Mouse (Mus musculus) myocyte (in vitro differentiated cells): Measurements from ENCODE around the gene Mvk. TPM values are rescaled to one million over a fixed set of nuclear protein-coding genes. Genes with fewer than 3 reads are reported as not detected.
A peak's percentile ranks its signal among the peaks of the same experiment; 100 is the strongest.

Experiments used
- H3K27me3 ChIP-seq: one replicate; pipeline ENCODE4 v1.6.1; 2011; ENCODE audit not compliant: control insufficient read depth, insufficient read depth, insufficient read length
- H3K36me3 ChIP-seq: one replicate; pipeline ENCODE4 v1.6.1; 2011; ENCODE audit not compliant: control insufficient read depth, insufficient read depth
- H3K4me2 ChIP-seq: one replicate; pipeline ENCODE4 v1.6.1; 2011; ENCODE audit warnings: low read depth, control low read depth
- H3K4me3 ChIP-seq: one replicate; pipeline ENCODE4 v1.5.1; 2011; ENCODE audit warnings: mild to moderate bottlenecking, control low read depth, moderate library complexity
- H3K79me2 ChIP-seq: one replicate; pipeline ENCODE4 v1.6.1; 2011; ENCODE audit not compliant: control insufficient read depth, insufficient read depth
- H3ac ChIP-seq: one replicate; pipeline ENCODE4 v1.6.1; 2011; ENCODE audit not compliant: control insufficient read depth, insufficient read length
- CEBPB ChIP-seq: IDR thresholded peaks from 2 replicates; pipeline ENCODE4 v1.6.1; 2011; ENCODE audit warnings: mild to moderate bottlenecking, moderate library complexity; ENCODE audit not compliant: poor library complexity, insufficient read depth, severe bottlenecking
- E2F4 ChIP-seq: IDR thresholded peaks from one replicate; pipeline ENCODE4 v1.6.1; 2011; ENCODE audit warnings: mild to moderate bottlenecking, control low read depth, moderate library complexity; ENCODE audit not compliant: insufficient read depth
- MAX ChIP-seq: IDR thresholded peaks from one replicate; pipeline ENCODE4 v1.6.1; 2011; ENCODE audit warnings: low read depth, mild to moderate bottlenecking, control low read depth
- MYOD1 ChIP-seq, 3 experiments: IDR thresholded peaks; one replicate each; pipeline ENCODE4 v1.6.1; 2011; ENCODE audit warnings: control low read depth in 2 of 3, low read depth in 2 of 3, mild to moderate bottlenecking in 2 of 3, moderate library complexity in 1 of 3; ENCODE audit not compliant: insufficient read length in 2 of 3, control insufficient read depth in 1 of 3
- MYOG ChIP-seq, 3 experiments: IDR thresholded peaks; one replicate each; pipeline ENCODE4 v1.6.1; 2011; ENCODE audit warnings: control low read depth in 2 of 3, low read depth in 2 of 3, mild to moderate bottlenecking in 2 of 3; ENCODE audit not compliant: insufficient read length in 2 of 3, control insufficient read depth in 1 of 3, insufficient read depth in 1 of 3
- POLR2A ChIP-seq: IDR thresholded peaks from one replicate; pipeline ENCODE4 v1.6.1; 2011; ENCODE audit warnings: low read depth, mild to moderate bottlenecking, control low read depth, moderate library complexity; ENCODE audit not compliant: insufficient read length
- POLR2AphosphoS2 ChIP-seq: IDR thresholded peaks from one replicate; pipeline ENCODE4 v1.6.1; 2011; ENCODE audit warnings: low read depth, control low read depth; ENCODE audit not compliant: insufficient read length
- REST ChIP-seq: IDR thresholded peaks from one replicate; pipeline ENCODE4 v1.6.1; 2011; ENCODE audit warnings: mild to moderate bottlenecking, control low read depth, moderate library complexity; ENCODE audit not compliant: insufficient read depth, insufficient read length
- SRF ChIP-seq: IDR thresholded peaks from one replicate; pipeline ENCODE4 v1.6.1; 2011; ENCODE audit warnings: low read depth; ENCODE audit not compliant: control insufficient read depth, insufficient read length
- TCF12 ChIP-seq: IDR thresholded peaks from one replicate; pipeline ENCODE4 v1.6.1; 2011; ENCODE audit warnings: mild to moderate bottlenecking, control low read depth; ENCODE audit not compliant: poor library complexity, insufficient read depth, severe bottlenecking
- TCF3 ChIP-seq: IDR thresholded peaks from one replicate; pipeline ENCODE4 v1.6.1; 2011; ENCODE audit warnings: low read depth, control low read depth; ENCODE audit not compliant: insufficient read length
- USF1 ChIP-seq: IDR thresholded peaks from one replicate; pipeline ENCODE4 v1.6.1; 2011; ENCODE audit warnings: low read depth, mild to moderate bottlenecking, control low read depth, moderate library complexity
- polyA plus RNA-seq: library from polyadenylated mRNA; unstranded; fragments of >200 nt; fragmentation: generic; extraction: Trizol; gene quantifications from one replicate; pipeline ENCODE4 v1.2.1, GENCODE M21; 2012; ENCODE audit warnings: missing spikeins

Mvk gene
- polyA plus RNA-seq, 1 experiment = 56.6 TPM

GRCm38 (mm10) chr5:114410429-114410828, 33.6 kb upstream of the Mvk start:
- peaks cover 19% of the 10 kb centered on the region for H3K36me3 ChIP-seq
- H3ac ChIP-seq = no peak overlapping the region
- TF ChIP-seq TCF3 = no peak
- TF ChIP-seq MYOD1 (IDR thresholded peaks at IDR 0.05; ENCODE audit: control insufficient read depth in 1 of 3, insufficient read length in 2 of 3, low read depth in 2 of 3) = peak in 2 of 3 experiments; percentile 42 to 62
- TF ChIP-seq MYOG (IDR thresholded peaks at IDR 0.05; ENCODE audit: control insufficient read depth in 1 of 3, insufficient read depth in 1 of 3, insufficient read length in 2 of 3, low read depth in 2 of 3) = peak in 2 of 3 experiments; percentile 53 to 71
- no peak for TF ChIP-seq E2F4
- no peak overlapping the region for H3K4me3 ChIP-seq
- no peaks in the 10 kb centered on the region for H3K27me3 ChIP-seq
- H3K79me2 ChIP-seq = no peaks in the 10 kb centered on the region
- H3K4me2 ChIP-seq = no peak overlapping the region

GRCm38 (mm10) chr5:114412361-114412998, 31.6 kb upstream of the Mvk start:
- H3K27me3 ChIP-seq = no peaks in the 10 kb centered on the region
- H3K4me3 ChIP-seq = no peak overlapping the region
- peaks cover 17% of the 10 kb centered on the region for H3K36me3 ChIP-seq
- H3ac ChIP-seq = no peak overlapping the region
- no peak overlapping the region for H3K4me2 ChIP-seq
- TF ChIP-seq E2F4 (no peak), MYOG (IDR thresholded peaks at IDR 0.05; ENCODE audit: control insufficient read depth in 1 of 3, insufficient read depth in 1 of 3, insufficient read length in 2 of 3, low read depth in 2 of 3) (no peak), REST (no peak), TCF3 (no peak), POLR2AphosphoS2 (no peak), MYOD1 (IDR thresholded peaks at IDR 0.05; ENCODE audit: control insufficient read depth in 1 of 3, insufficient read length in 2 of 3, low read depth in 2 of 3) (no peak), USF1 (no peak), TCF12 (no peak), CEBPB (no peak), SRF (no peak), MAX (no peak), POLR2A (no peak)
- no peaks in the 10 kb centered on the region for H3K79me2 ChIP-seq

GRCm38 (mm10) chr5:114413067-114413735, 30.9 kb upstream of the Mvk start:
- Histone ChIP-seq H3ac (no peak overlapping the region), H3K36me3 (peaks cover 15% of the 10 kb centered on the region), H3K4me2 (no peak overlapping the region), H3K27me3 (no peaks in the 10 kb centered on the region), H3K4me3 (no peak overlapping the region), H3K79me2 (no peaks in the 10 kb centered on the region)
- no peak for TF ChIP-seq MAX
- no peak for TF ChIP-seq POLR2AphosphoS2
- TF ChIP-seq MYOD1 (IDR thresholded peaks at IDR 0.05; ENCODE audit: control insufficient read depth in 1 of 3, insufficient read length in 2 of 3, low read depth in 2 of 3) = no peak
- no peak for TF ChIP-seq REST
- TF ChIP-seq TCF12 = no peak
- TF ChIP-seq CEBPB = no peak
- TF ChIP-seq USF1 = no peak
- no peak for TF ChIP-seq E2F4
- TF ChIP-seq MYOG (IDR thresholded peaks at IDR 0.05; ENCODE audit: control insufficient read depth in 1 of 3, insufficient read depth in 1 of 3, insufficient read length in 2 of 3, low read depth in 2 of 3) = no peak
- TF ChIP-seq TCF3 = no peak

GRCm38 (mm10) chr5:114415606-114416005, 28.5 kb upstream of the Mvk start:
- Histone ChIP-seq H3K4me2 (no peak overlapping the region), H3K4me3 (no peak overlapping the region), H3ac (no peak overlapping the region), H3K36me3 (peaks cover 18% of the 10 kb centered on the region), H3K27me3 (no peaks in the 10 kb centered on the region), H3K79me2 (no peaks in the 10 kb centered on the region)
- TF ChIP-seq TCF12 (no peak), POLR2A (no peak), E2F4 (no peak), TCF3 (no peak), CEBPB (no peak)

GRCm38 (mm10) chr5:114416855-114417254, 27.2 kb upstream of the Mvk start:
- Histone ChIP-seq H3K4me3 (no peak overlapping the region), H3K4me2 (no peak overlapping the region), H3ac (no peak overlapping the region), H3K79me2 (no peaks in the 10 kb centered on the region), H3K36me3 (peaks cover 18% of the 10 kb centered on the region), H3K27me3 (no peaks in the 10 kb centered on the region)
- no peak for TF ChIP-seq MYOG (IDR thresholded peaks at IDR 0.05; ENCODE audit: control insufficient read depth in 1 of 3, insufficient read depth in 1 of 3, insufficient read length in 2 of 3, low read depth in 2 of 3)
- no peak for TF ChIP-seq POLR2AphosphoS2
- no peak for TF ChIP-seq MAX
- no peak for TF ChIP-seq TCF3
- TF ChIP-seq TCF12 = no peak
- no peak for TF ChIP-seq E2F4
- no peak for TF ChIP-seq CEBPB
- TF ChIP-seq USF1 = no peak
- TF ChIP-seq MYOD1 (IDR thresholded peaks at IDR 0.05; ENCODE audit: control insufficient read depth in 1 of 3, insufficient read length in 2 of 3, low read depth in 2 of 3) = no peak
- no peak for TF ChIP-seq POLR2A
